Mouse (Mus musculus): ENCODE measurements around the gene Slc17a7. TPM values are rescaled to one million over a fixed set of nuclear protein-coding genes. Genes with fewer than 3 reads are reported as not detected.
A peak's percentile ranks its signal among the peaks of the same experiment; 100 is the strongest.
"Not testable (repeated sequence)": the region's sequence is repeated elsewhere in the genome, so short reads cannot be mapped to it uniquely, and the experiment has no call there.

Gene Slc17a7
- polyA plus RNA-seq, 1 experiment = 1.6 TPM

- Histone ChIP-seq H3K4me3 (ENCODE audit: low read depth, low read length) (no peak overlapping the region), H3K9me3 (replicated peaks; ENCODE audit: control insufficient read depth, insufficient read depth, low read length, poor library complexity, severe bottlenecking) (peaks cover 6% of the 10 kb centered on the region; the same call in 1 of the 2 replicates), H3K27ac (ENCODE audit: insufficient read depth, low read length) (no peak overlapping the region), H3K27me3 (ENCODE audit: control insufficient read depth, insufficient read depth, low read length, poor library complexity, severe bottlenecking) (peaks cover 1% of the 10 kb centered on the region; the same call in 1 of the 2 replicates), H3K36me3 (ENCODE audit: control insufficient read depth, insufficient read depth, low read length, poor library complexity, severe bottlenecking) (no peaks in the 10 kb centered on the region), H3K9ac (ENCODE audit: low read depth, poor library complexity, severe bottlenecking) (no peak overlapping the region), H3K4me1 (ENCODE audit: control insufficient read depth, insufficient read depth, low read length) (no peaks in the 10 kb centered on the region)
- TF ChIP-seq CTCF (IDR thresholded peaks at IDR 0.05; ENCODE audit: low read depth, low read length) (no peak), POLR2A (IDR thresholded peaks at IDR 0.05; ENCODE audit: insufficient read depth, low read length) (no peak), EP300 (IDR thresholded peaks at IDR 0.05; ENCODE audit: insufficient read depth, low read depth, low read length) (no peak)
Observed at GRCm38 (mm10) chr7:45167761-45168445, 4.2 kb downstream of the Slc17a7 start.

GRCm38 (mm10) chr7:45168656-45169055, 4.9 kb downstream of the Slc17a7 start:
- Histone ChIP-seq H3K9me3 (replicated peaks; ENCODE audit: control insufficient read depth, insufficient read depth, low read length, poor library complexity, severe bottlenecking) (peaks cover 6% of the 10 kb centered on the region; the same call in 1 of the 2 replicates), H3K36me3 (ENCODE audit: control insufficient read depth, insufficient read depth, low read length, poor library complexity, severe bottlenecking) (no peaks in the 10 kb centered on the region), H3K27me3 (ENCODE audit: control insufficient read depth, insufficient read depth, low read length, poor library complexity, severe bottlenecking) (peaks cover 1% of the 10 kb centered on the region; the same call in 1 of the 2 replicates), H3K27ac (ENCODE audit: insufficient read depth, low read length) (no peak overlapping the region), H3K9ac (ENCODE audit: low read depth, poor library complexity, severe bottlenecking) (no peak overlapping the region), H3K4me3 (ENCODE audit: low read depth, low read length) (peak overlapping the region; percentile 13), H3K4me1 (ENCODE audit: control insufficient read depth, insufficient read depth, low read length) (no peaks in the 10 kb centered on the region)
- TF ChIP-seq CTCF (IDR thresholded peaks at IDR 0.05; ENCODE audit: low read depth, low read length) = no peak
- no peak for TF ChIP-seq POLR2A (IDR thresholded peaks at IDR 0.05; ENCODE audit: insufficient read depth, low read length)
- TF ChIP-seq EP300 (IDR thresholded peaks at IDR 0.05; ENCODE audit: insufficient read depth, low read depth, low read length) = no peak

- H3K36me3 ChIP-seq (ENCODE audit: control insufficient read depth, insufficient read depth, low read length, poor library complexity, severe bottlenecking) = no peaks in the 10 kb centered on the region
- no peak for TF ChIP-seq POLR2A (IDR thresholded peaks at IDR 0.05; ENCODE audit: insufficient read depth, low read length)
Observed at GRCm38 (mm10) chr7:45169495-45169894, 5.7 kb downstream of the Slc17a7 start.

GRCm38 (mm10) chr7:45172974-45173373, 9.2 kb downstream of the Slc17a7 start:
- peaks cover 6% of the 10 kb centered on the region for H3K27me3 ChIP-seq (ENCODE audit: control insufficient read depth, insufficient read depth, low read length, poor library complexity, severe bottlenecking)

More at GRCm38 (mm10) chr7:45169495-45169894, 5.7 kb downstream of the Slc17a7 start:
- no peak overlapping the region for H3K4me3 ChIP-seq (ENCODE audit: low read depth, low read length)
- H3K4me1 ChIP-seq (ENCODE audit: control insufficient read depth, insufficient read depth, low read length) = peaks cover 2% of the 10 kb centered on the region
- peaks cover 6% of the 10 kb centered on the region; the same call in 1 of the 2 replicates for H3K9me3 ChIP-seq (replicated peaks; ENCODE audit: control insufficient read depth, insufficient read depth, low read length, poor library complexity, severe bottlenecking)
- H3K27me3 ChIP-seq (ENCODE audit: control insufficient read depth, insufficient read depth, low read length, poor library complexity, severe bottlenecking) = no peaks in the 10 kb centered on the region
- H3K27ac ChIP-seq (ENCODE audit: insufficient read depth, low read length) = no peak overlapping the region
- no peak overlapping the region for H3K9ac ChIP-seq (ENCODE audit: low read depth, poor library complexity, severe bottlenecking)

GRCm38 (mm10) chr7:45173772-45174171, 10.0 kb downstream of the Slc17a7 start:
- not testable (repeated sequence) for H3K36me3 ChIP-seq (ENCODE audit: control insufficient read depth, insufficient read depth, low read length, poor library complexity, severe bottlenecking); H3K9ac ChIP-seq (ENCODE audit: low read depth, poor library complexity, severe bottlenecking); H3K4me3 ChIP-seq (ENCODE audit: low read depth, low read length); H3K27ac ChIP-seq (ENCODE audit: insufficient read depth, low read length); H3K27me3 ChIP-seq (ENCODE audit: control insufficient read depth, insufficient read depth, low read length, poor library complexity, severe bottlenecking); H3K9me3 ChIP-seq (replicated peaks; ENCODE audit: control insufficient read depth, insufficient read depth, low read length, poor library complexity, severe bottlenecking); H3K4me1 ChIP-seq (ENCODE audit: control insufficient read depth, insufficient read depth, low read length)
- TF ChIP-seq CTCF (IDR thresholded peaks at IDR 0.05; ENCODE audit: low read depth, low read length) = peak; percentile 17

More at GRCm38 (mm10) chr7:45172974-45173373, 9.2 kb downstream of the Slc17a7 start:
- peaks cover 6% of the 10 kb centered on the region; the same call in 1 of the 2 replicates for H3K9me3 ChIP-seq (replicated peaks; ENCODE audit: control insufficient read depth, insufficient read depth, low read length, poor library complexity, severe bottlenecking)
- H3K9ac ChIP-seq (ENCODE audit: low read depth, poor library complexity, severe bottlenecking) = no peak overlapping the region
- TF ChIP-seq EP300 (IDR thresholded peaks at IDR 0.05; ENCODE audit: insufficient read depth, low read depth, low read length) (no peak), CTCF (IDR thresholded peaks at IDR 0.05; ENCODE audit: low read depth, low read length) (peak; percentile 70), POLR2A (IDR thresholded peaks at IDR 0.05; ENCODE audit: insufficient read depth, low read length) (no peak)
- H3K4me1 ChIP-seq (ENCODE audit: control insufficient read depth, insufficient read depth, low read length) = peaks cover 2% of the 10 kb centered on the region
- H3K27ac ChIP-seq (ENCODE audit: insufficient read depth, low read length) = no peak overlapping the region
- H3K36me3 ChIP-seq (ENCODE audit: control insufficient read depth, insufficient read depth, low read length, poor library complexity, severe bottlenecking) = no peaks in the 10 kb centered on the region
- H3K4me3 ChIP-seq (ENCODE audit: low read depth, low read length) = no peak overlapping the region

GRCm38 (mm10) chr7:45174567-45175280, 11.0 kb downstream of the Slc17a7 start:
- peak; percentile 60; the same call in 1 of the 2 replicates for TF ChIP-seq EP300 (IDR thresholded peaks at IDR 0.05; ENCODE audit: insufficient read depth, low read depth, low read length)
- no peak for TF ChIP-seq CTCF (IDR thresholded peaks at IDR 0.05; ENCODE audit: low read depth, low read length)
- Histone ChIP-seq H3K27me3 (ENCODE audit: control insufficient read depth, insufficient read depth, low read length, poor library complexity, severe bottlenecking) (peaks cover 6% of the 10 kb centered on the region), H3K4me3 (ENCODE audit: low read depth, low read length) (peak overlapping the region; percentile 14; the same call in 1 of the 2 replicates), H3K4me1 (ENCODE audit: control insufficient read depth, insufficient read depth, low read length) (peaks cover 2% of the 10 kb centered on the region), H3K36me3 (ENCODE audit: control insufficient read depth, insufficient read depth, low read length, poor library complexity, severe bottlenecking) (no peaks in the 10 kb centered on the region), H3K9me3 (replicated peaks; ENCODE audit: control insufficient read depth, insufficient read depth, low read length, poor library complexity, severe bottlenecking) (peaks cover 3% of the 10 kb centered on the region; the same call in 1 of the 2 replicates), H3K27ac (ENCODE audit: insufficient read depth, low read length) (no peak overlapping the region), H3K9ac (ENCODE audit: low read depth, poor library complexity, severe bottlenecking) (0 out of 2 replicates have a peak overlapping the region, but pooled peaks have one; percentile 6)
